Mouse (Mus musculus) megakaryocyte, embryonic 14.5 days (primary cell): ENCODE measurements around the gene Tgfbr3. TPM values are rescaled to one million over a fixed set of nuclear protein-coding genes. Genes with fewer than 3 reads are reported as not detected.
A peak's percentile ranks its signal among the peaks of the same experiment; 100 is the strongest.

Experiments used
- H3K27me3 ChIP-seq: replicated peaks from 2 replicates; pipeline ENCODE3; 2012; ENCODE audit warnings: inconsistent platforms
- H3K36me3 ChIP-seq: replicated peaks from 2 replicates; pipeline ENCODE3; 2012; ENCODE audit warnings: low read length, inconsistent platforms, mixed read lengths
- H3K4me1 ChIP-seq: 2 replicates; pipeline ENCODE4 v1.6.1; 2012; ENCODE audit warnings: inconsistent platforms
- H3K4me3 ChIP-seq: replicated peaks from 2 replicates; pipeline ENCODE3; 2012; ENCODE audit warnings: moderate library complexity, mild to moderate bottlenecking, inconsistent platforms
- H3K9me3 ChIP-seq: 2 replicates; pipeline ENCODE4 v1.6.1; 2012; ENCODE audit warnings: inconsistent platforms
- FLI1 ChIP-seq: IDR thresholded peaks from 2 replicates; pipeline ENCODE4 v1.6.1; 2012; ENCODE audit warnings: low read length, inconsistent platforms, mixed read lengths
- GATA1 ChIP-seq: IDR thresholded peaks from 3 replicates; pipeline ENCODE4 v1.6.1; 2012; ENCODE audit warnings: mixed read lengths, low read length, inconsistent platforms, borderline replicate concordance
- polyA plus RNA-seq: library from polyadenylated mRNA; stranded (reverse); fragments of >175 nt; gene quantifications from 2 replicates; pipeline ENCODE4 v1.2.3, GENCODE M21; 2012; ENCODE audit warnings: low replicate concordance; ENCODE audit not compliant: insufficient read depth

Gene Tgfbr3
- polyA plus RNA-seq, 1 experiment: not detected

- no peak overlapping the region for H3K4me3 ChIP-seq
- no peak for TF ChIP-seq GATA1
- no peak for TF ChIP-seq FLI1
- H3K4me1 ChIP-seq: peaks cover 13% of the 10 kb centered on the region
- H3K27me3 ChIP-seq: peaks cover 23% of the 10 kb centered on the region
- H3K36me3 ChIP-seq: no peaks in the 10 kb centered on the region
- H3K9me3 ChIP-seq: no peaks in the 10 kb centered on the region
Observed at GRCm38 (mm10) chr5:107295817-107296511, 6.5 kb upstream of the Tgfbr3 start.

- TF ChIP-seq GATA1 (no peak), FLI1 (no peak)
- peaks cover 29% of the 10 kb centered on the region for H3K27me3 ChIP-seq
- no peaks in the 10 kb centered on the region for H3K9me3 ChIP-seq
- H3K4me1 ChIP-seq: peaks cover 13% of the 10 kb centered on the region
- no peak overlapping the region for H3K4me3 ChIP-seq
- no peaks in the 10 kb centered on the region for H3K36me3 ChIP-seq
Observed at GRCm38 (mm10) chr5:107295061-107295816, 5.8 kb upstream of the Tgfbr3 start.

- TF ChIP-seq GATA1 (no peak), FLI1 (no peak)
- no peaks in the 10 kb centered on the region for H3K36me3 ChIP-seq
- peaks cover 40% of the 10 kb centered on the region for H3K27me3 ChIP-seq
- H3K9me3 ChIP-seq: no peaks in the 10 kb centered on the region
- H3K4me1 ChIP-seq: peaks cover 19% of the 10 kb centered on the region
- no peak overlapping the region for H3K4me3 ChIP-seq
Observed at GRCm38 (mm10) chr5:107294041-107294440, 4.6 kb upstream of the Tgfbr3 start.

GRCm38 (mm10) chr5:107289986-107290385, 557 bp upstream of the Tgfbr3 start:
- peaks cover 53% of the 10 kb centered on the region for H3K27me3 ChIP-seq
- H3K9me3 ChIP-seq: no peaks in the 10 kb centered on the region
- H3K4me3 ChIP-seq: no peak overlapping the region
- no peak for TF ChIP-seq FLI1
- TF ChIP-seq GATA1: no peak
- H3K36me3 ChIP-seq: no peaks in the 10 kb centered on the region
- H3K4me1 ChIP-seq: peaks cover 22% of the 10 kb centered on the region

- Histone ChIP-seq H3K36me3 (no peaks in the 10 kb centered on the region), H3K4me1 (peaks cover 22% of the 10 kb centered on the region), H3K27me3 (peaks cover 53% of the 10 kb centered on the region), H3K9me3 (no peaks in the 10 kb centered on the region), H3K4me3 (peak overlapping the region; percentile 96)
- no peak for TF ChIP-seq FLI1
- no peak for TF ChIP-seq GATA1
Observed at GRCm38 (mm10) chr5:107288427-107289233, 799 bp downstream of the Tgfbr3 start.

- Histone ChIP-seq H3K27me3 (peaks cover 49% of the 10 kb centered on the region), H3K9me3 (no peaks in the 10 kb centered on the region), H3K4me1 (peaks cover 22% of the 10 kb centered on the region), H3K36me3 (no peaks in the 10 kb centered on the region), H3K4me3 (no peak overlapping the region)
- TF ChIP-seq FLI1: no peak
- no peak for TF ChIP-seq GATA1
Observed at GRCm38 (mm10) chr5:107287908-107288267, 1.5 kb downstream of the Tgfbr3 start.

GRCm38 (mm10) chr5:107287254-107287907, 2.0 kb downstream of the Tgfbr3 start:
- Histone ChIP-seq H3K9me3 (no peaks in the 10 kb centered on the region), H3K4me1 (peaks cover 22% of the 10 kb centered on the region), H3K27me3 (peaks cover 49% of the 10 kb centered on the region), H3K4me3 (no peak overlapping the region), H3K36me3 (no peaks in the 10 kb centered on the region)
- TF ChIP-seq FLI1: no peak
- no peak for TF ChIP-seq GATA1

- no peak for TF ChIP-seq FLI1
- TF ChIP-seq GATA1: no peak
Observed at GRCm38 (mm10) chr5:107285563-107285962, 3.9 kb downstream of the Tgfbr3 start.

GRCm38 (mm10) chr5:107283935-107284524, 5.4 kb downstream of the Tgfbr3 start:
- Histone ChIP-seq H3K27me3 (peaks cover 20% of the 10 kb centered on the region), H3K9me3 (peaks cover 22% of the 10 kb centered on the region), H3K36me3 (no peaks in the 10 kb centered on the region), H3K4me3 (no peak overlapping the region), H3K4me1 (peaks cover 9% of the 10 kb centered on the region)
- TF ChIP-seq FLI1 (no peak), GATA1 (no peak)

More at GRCm38 (mm10) chr5:107285563-107285962, 3.9 kb downstream of the Tgfbr3 start:
- Histone ChIP-seq H3K27me3 (peaks cover 34% of the 10 kb centered on the region), H3K4me3 (no peak overlapping the region), H3K36me3 (no peaks in the 10 kb centered on the region), H3K9me3 (peaks cover 8% of the 10 kb centered on the region), H3K4me1 (peaks cover 16% of the 10 kb centered on the region)
